Mouse (Mus musculus): ENCODE data around the gene Gpr157. TPM values are rescaled to one million over a fixed set of nuclear protein-coding genes. Genes with fewer than 3 reads are reported as not detected.
"Not testable (repeated sequence)": the region's sequence is repeated elsewhere in the genome, so short reads cannot be mapped to it uniquely, and the experiment has no call there.

Gpr157 gene
- 10 to 100 TPM in 12 of 26 experiments, 1 to 10 TPM in 14; 2.1 to 31.4 (median 9.7) TPM for total RNA-seq (2018; cell fraction: chromatin; rRNA removed)
- 10 to 100 TPM in 24 of 26 experiments, 1 to 10 TPM in 2; 7.8 to 45.0 (median 25.9) TPM for total RNA-seq (2018; cell fraction: cytosol; rRNA removed)
- total RNA-seq (2018; cell fraction: nucleus; rRNA removed), result 10 to 100 TPM in 23 of 26 experiments, 1 to 10 TPM in 3; 4.7 to 51.1 (median 21.1) TPM
- polyA plus RNA-seq (2018), result 14.0 to 24.4 TPM (median 22.6 TPM) in 3 replicates

GRCm38 (mm10) chr4:150087161-150087889, at the start of gene Gpr157:
Gene Gpr157, plus strand, starts transcription at chr4:150087365.
- under 1% methylated on average over 55 of the region's 56 CpGs for whole genome bisulfite sequencing (ENCODE audit: missing documents)
- Histone ChIP-seq H3K36me3 (ENCODE audit: inconsistent target) (peaks cover 17% of the 10 kb centered on the region; the same call in 1 of the 2 replicates), H3K79me2 (ENCODE audit: inconsistent target) (peaks cover 44% of the 10 kb centered on the region; the same call in 1 of the 2 replicates), H3K27ac (peak within 1 kb of the TSS; percentile 62), H3K4me3 (ENCODE audit: inconsistent target) (peak within 1 kb of the TSS; percentile 68)

- Histone ChIP-seq H3K79me2 (ENCODE audit: inconsistent target) (no peaks in the 10 kb centered on the region), H3K36me3 (ENCODE audit: inconsistent target) (no peaks in the 10 kb centered on the region), H3K27ac (no peak overlapping the region), H3K4me3 (ENCODE audit: inconsistent target) (no peak overlapping the region)
- WGBS (ENCODE audit: missing documents), result 93% methylated on average over 7 of the region's 7 CpGs
Measured at GRCm38 (mm10) chr4:150038533-150038932, 48.6 kb upstream of the Gpr157 start.

- H3K79me2 ChIP-seq (ENCODE audit: inconsistent target), result no peaks in the 10 kb centered on the region
- WGBS (ENCODE audit: missing documents), result 83% methylated on average over 9 of the region's 9 CpGs
Measured at GRCm38 (mm10) chr4:150040003-150040581, 47.1 kb upstream of the Gpr157 start.

GRCm38 (mm10) chr4:150040856-150041255, 46.3 kb upstream of the Gpr157 start:
- not testable (repeated sequence) for H3K27ac ChIP-seq; H3K79me2 ChIP-seq (ENCODE audit: inconsistent target); H3K4me3 ChIP-seq (ENCODE audit: inconsistent target); H3K36me3 ChIP-seq (ENCODE audit: inconsistent target)
- WGBS (ENCODE audit: missing documents), result 100% methylated on average over 1 of the region's 1 CpGs

More at GRCm38 (mm10) chr4:150040003-150040581, 47.1 kb upstream of the Gpr157 start:
- no peak overlapping the region for H3K27ac ChIP-seq
- no peaks in the 10 kb centered on the region for H3K36me3 ChIP-seq (ENCODE audit: inconsistent target)
- H3K4me3 ChIP-seq (ENCODE audit: inconsistent target), result no peak overlapping the region

GRCm38 (mm10) chr4:150041346-150042110, 45.6 kb upstream of the Gpr157 start:
- 90% methylated on average over 10 of the region's 10 CpGs for WGBS (ENCODE audit: missing documents)
- Histone ChIP-seq H3K79me2 (ENCODE audit: inconsistent target) (no peaks in the 10 kb centered on the region), H3K4me3 (ENCODE audit: inconsistent target) (no peak overlapping the region), H3K36me3 (ENCODE audit: inconsistent target) (no peaks in the 10 kb centered on the region), H3K27ac (no peak overlapping the region)

GRCm38 (mm10) chr4:150043591-150043990, 43.6 kb upstream of the Gpr157 start:
- whole genome bisulfite sequencing (ENCODE audit: missing documents), result 96% methylated on average over 9 of the region's 9 CpGs
- H3K36me3 ChIP-seq (ENCODE audit: inconsistent target), result no peaks in the 10 kb centered on the region
- no peak overlapping the region for H3K27ac ChIP-seq
- H3K4me3 ChIP-seq (ENCODE audit: inconsistent target), result no peak overlapping the region
- H3K79me2 ChIP-seq (ENCODE audit: inconsistent target), result no peaks in the 10 kb centered on the region; the same call in 1 of the 2 replicates

- Histone ChIP-seq H3K36me3 (ENCODE audit: inconsistent target) (no peaks in the 10 kb centered on the region), H3K79me2 (ENCODE audit: inconsistent target) (peaks cover 43% of the 10 kb centered on the region), H3K4me3 (ENCODE audit: inconsistent target) (peak overlapping the region; percentile 84), H3K27ac (peak overlapping the region; percentile 64)
- 2% methylated on average over 20 of the region's 20 CpGs for WGBS (ENCODE audit: missing documents)
Measured at GRCm38 (mm10) chr4:150048038-150048437, 39.1 kb upstream of the Gpr157 start.

- Histone ChIP-seq H3K79me2 (ENCODE audit: inconsistent target) (peaks cover 49% of the 10 kb centered on the region), H3K27ac (peak overlapping the region; percentile 64), H3K4me3 (ENCODE audit: inconsistent target) (peak overlapping the region; percentile 84), H3K36me3 (ENCODE audit: inconsistent target) (peaks cover 5% of the 10 kb centered on the region; the same call in 1 of the 2 replicates)
- 2% methylated on average over 41 of the region's 49 CpGs for WGBS (ENCODE audit: missing documents)
Measured at GRCm38 (mm10) chr4:150048478-150049156, 38.5 kb upstream of the Gpr157 start.

GRCm38 (mm10) chr4:150049157-150049513, 38.0 kb upstream of the Gpr157 start:
- H3K79me2 ChIP-seq (ENCODE audit: inconsistent target), result peaks cover 54% of the 10 kb centered on the region
- 37% methylated on average over 15 of the region's 15 CpGs for WGBS (ENCODE audit: missing documents)
- peak overlapping the region; percentile 84 for H3K4me3 ChIP-seq (ENCODE audit: inconsistent target)
- peak overlapping the region; percentile 64 for H3K27ac ChIP-seq
- peaks cover 10% of the 10 kb centered on the region; the same call in 1 of the 2 replicates for H3K36me3 ChIP-seq (ENCODE audit: inconsistent target)

GRCm38 (mm10) chr4:150049564-150050226, 37.5 kb upstream of the Gpr157 start:
- Histone ChIP-seq H3K4me3 (ENCODE audit: inconsistent target) (peak overlapping the region; percentile 84), H3K27ac (peak overlapping the region; percentile 64), H3K36me3 (ENCODE audit: inconsistent target) (peaks cover 10% of the 10 kb centered on the region; the same call in 1 of the 2 replicates), H3K79me2 (ENCODE audit: inconsistent target) (peaks cover 60% of the 10 kb centered on the region)
- whole genome bisulfite sequencing (ENCODE audit: missing documents), result 69% methylated on average over 5 of the region's 13 CpGs

GRCm38 (mm10) chr4:150051514-150051913, 35.7 kb upstream of the Gpr157 start:
- Histone ChIP-seq H3K4me3 (ENCODE audit: inconsistent target) (no peak overlapping the region), H3K27ac (no peak overlapping the region), H3K36me3 (ENCODE audit: inconsistent target) (peaks cover 23% of the 10 kb centered on the region; the same call in 1 of the 2 replicates), H3K79me2 (ENCODE audit: inconsistent target) (peaks cover 78% of the 10 kb centered on the region)
- WGBS (ENCODE audit: missing documents), result 96% methylated on average over 7 of the region's 8 CpGs

GRCm38 (mm10) chr4:150052380-150052779, 34.8 kb upstream of the Gpr157 start:
- H3K27ac ChIP-seq, result no peak overlapping the region
- no peak overlapping the region for H3K4me3 ChIP-seq (ENCODE audit: inconsistent target)
- peaks cover 87% of the 10 kb centered on the region for H3K79me2 ChIP-seq (ENCODE audit: inconsistent target)
- peaks cover 32% of the 10 kb centered on the region; the same call in 1 of the 2 replicates for H3K36me3 ChIP-seq (ENCODE audit: inconsistent target)
- WGBS (ENCODE audit: missing documents), result 80% methylated on average over 2 of the region's 3 CpGs

GRCm38 (mm10) chr4:150056171-150056570, 31.0 kb upstream of the Gpr157 start:
- peaks cover 84% of the 10 kb centered on the region for H3K79me2 ChIP-seq (ENCODE audit: inconsistent target)
- H3K4me3 ChIP-seq (ENCODE audit: inconsistent target), result no peak overlapping the region
- 78% methylated on average over 6 of the region's 7 CpGs for WGBS (ENCODE audit: missing documents)
- H3K27ac ChIP-seq, result no peak overlapping the region
- peaks cover 35% of the 10 kb centered on the region; the same call in 1 of the 2 replicates for H3K36me3 ChIP-seq (ENCODE audit: inconsistent target)
